Mouse (Mus musculus): ENCODE measurements around the gene Otop3.
"Not testable (repeated sequence)": the region's sequence is repeated elsewhere in the genome, so short reads cannot be mapped to it uniquely, and the experiment has no call there.

The Otop3 gene

GRCm38 (mm10) chr11:115366039-115366705, 31.6 kb downstream of the Otop3 start:
- in situ Hi-C loops (cut with MboI): no loop called here

GRCm38 (mm10) chr11:115366706-115367394, 32.3 kb downstream of the Otop3 start:
- in situ Hi-C loops (cut with MboI): no loop called here

- in situ Hi-C loops (cut with MboI): no loop called here
Observed at GRCm38 (mm10) chr11:115367395-115367944, 32.9 kb downstream of the Otop3 start, which contains the start of gene Hid1. Gene Hid1 (minus strand): TSS chr11:115367756.

- in situ Hi-C loops (cut with MboI): no loop called here
Observed at GRCm38 (mm10) chr11:115370368-115370767, 35.8 kb downstream of the Otop3 start.

GRCm38 (mm10) chr11:115371354-115371753, 36.8 kb downstream of the Otop3 start:
- in situ Hi-C loops (cut with MboI): no loop called here

- in situ Hi-C loops (cut with MboI): no loop called here
Observed at GRCm38 (mm10) chr11:115372015-115372414, 37.5 kb downstream of the Otop3 start.

- in situ Hi-C loops (cut with MboI): no loop called here
Observed at GRCm38 (mm10) chr11:115372737-115373136, 38.2 kb downstream of the Otop3 start.

- in situ Hi-C loops (cut with MboI): no loop called here
Observed at GRCm38 (mm10) chr11:115373805-115374694, 39.5 kb downstream of the Otop3 start.

GRCm38 (mm10) chr11:115374695-115375425, 40.3 kb downstream of the Otop3 start:
- in situ Hi-C loops (cut with MboI): no loop called here

GRCm38 (mm10) chr11:115376722-115377121, 42.2 kb downstream of the Otop3 start:
- in situ Hi-C loops (cut with MboI): no loop called here

- in situ Hi-C loops (cut with MboI): no loop called here
Observed at GRCm38 (mm10) chr11:115377254-115377653, 42.7 kb downstream of the Otop3 start.

GRCm38 (mm10) chr11:115377854-115378253, 43.3 kb downstream of the Otop3 start:
- in situ Hi-C loops (cut with MboI): no loop called here

- in situ Hi-C loops (cut with MboI): no loop called here
Observed at GRCm38 (mm10) chr11:115381276-115381675, 46.7 kb downstream of the Otop3 start.

GRCm38 (mm10) chr11:115381743-115382539, 47.4 kb downstream of the Otop3 start, which contains the start of gene Cdr2l:
Gene Cdr2l (plus strand): TSS chr11:115381916.
- in situ Hi-C loops (cut with MboI): no loop called here

GRCm38 (mm10) chr11:115382891-115383290, 48.4 kb downstream of the Otop3 start:
- in situ Hi-C loops (cut with MboI): no loop called here

GRCm38 (mm10) chr11:115383701-115384474, 49.4 kb downstream of the Otop3 start:
- in situ Hi-C loops (cut with MboI): no loop called here

GRCm38 (mm10) chr11:115384587-115384986, 50.1 kb downstream of the Otop3 start:
- in situ Hi-C loops (cut with MboI): no loop called here

GRCm38 (mm10) chr11:115386859-115387258, 52.3 kb downstream of the Otop3 start:
- in situ Hi-C loops (cut with MboI): not testable (repeated sequence)

- in situ Hi-C loops (cut with MboI): no loop called here
Observed at GRCm38 (mm10) chr11:115391358-115391757, 56.8 kb downstream of the Otop3 start.

All from mature B cell (primary cell).